Mouse (Mus musculus) gastrocnemius, postnatal 10 days (tissue): ENCODE measurements at regions not wholly inside any gene's neighbourhood (a gene's known extent, or its start where the extent isn't known, plus 50 kb on each side); places are given as distances from the start of the nearest gene placed in this dataset.
A peak's percentile ranks its signal among the peaks of the same experiment; 100 is the strongest.

Source experiments
- DNase-seq: peaks from one replicate; pipeline ENCODE4 v3.0.0; 2021; ENCODE audit warnings: mixed read lengths

DNA sequence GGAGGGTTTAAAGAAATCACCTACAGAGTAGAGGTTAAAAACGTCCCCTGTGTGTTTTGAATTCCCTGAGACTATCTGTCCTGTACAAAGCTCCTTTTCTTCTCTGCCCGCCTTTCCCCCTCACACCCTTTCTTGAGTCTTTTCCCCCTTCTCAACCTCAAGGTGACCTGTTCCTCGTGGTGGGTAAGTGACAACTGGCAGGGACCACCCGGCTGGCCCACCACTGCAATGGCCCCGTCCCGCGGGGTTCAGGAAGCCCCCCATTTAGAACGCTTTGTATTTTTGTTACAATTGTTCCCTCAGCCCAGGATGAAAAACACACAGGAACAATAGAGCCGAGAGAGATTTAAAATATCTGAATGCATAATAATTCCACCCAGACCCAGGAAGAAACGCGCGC lies 272.9 kb upstream of the Sox2 start:
- no peak for DNase-seq

DNA sequence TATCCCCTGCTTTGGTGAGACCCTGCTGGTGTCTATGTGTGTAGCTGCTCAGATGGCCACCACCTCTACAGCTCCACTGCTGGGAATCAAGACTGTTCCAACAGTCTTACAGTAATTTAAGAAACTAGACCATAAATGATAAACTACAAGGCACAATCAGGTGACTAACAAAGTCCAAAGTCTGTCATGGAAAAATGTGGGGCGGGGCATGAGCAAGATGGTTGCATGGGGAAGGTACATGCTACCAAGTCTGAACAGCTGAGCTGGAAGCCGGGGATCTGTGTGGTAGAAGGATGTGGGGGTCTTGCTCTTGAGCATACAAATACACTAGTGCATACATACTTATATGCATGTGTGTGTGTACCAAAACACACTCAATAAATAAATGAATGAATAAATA lies 278.8 kb upstream of the Sox2 start:
- DNase-seq: no peak

DNA sequence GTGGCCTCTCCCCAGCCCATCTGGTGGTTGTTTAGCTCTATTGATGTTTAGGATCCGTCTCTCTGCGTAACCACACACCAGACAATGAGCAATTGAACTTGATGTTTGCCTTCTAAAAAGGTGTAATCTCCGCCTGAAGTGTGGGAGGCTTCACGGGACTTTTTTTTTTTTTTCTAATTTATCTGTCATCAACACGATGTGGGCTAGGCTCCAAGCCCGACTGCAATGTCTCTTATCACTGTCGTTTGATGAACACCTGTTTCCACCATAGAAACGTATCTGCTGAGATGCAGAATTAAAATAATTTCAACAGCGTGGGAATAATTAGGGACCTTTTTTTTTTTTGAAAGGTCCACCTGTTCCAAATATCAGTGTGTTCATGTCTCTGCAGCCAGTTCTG lies 257.0 kb upstream of the Dnajc19 start:
- DNase-seq: no peak

DNA sequence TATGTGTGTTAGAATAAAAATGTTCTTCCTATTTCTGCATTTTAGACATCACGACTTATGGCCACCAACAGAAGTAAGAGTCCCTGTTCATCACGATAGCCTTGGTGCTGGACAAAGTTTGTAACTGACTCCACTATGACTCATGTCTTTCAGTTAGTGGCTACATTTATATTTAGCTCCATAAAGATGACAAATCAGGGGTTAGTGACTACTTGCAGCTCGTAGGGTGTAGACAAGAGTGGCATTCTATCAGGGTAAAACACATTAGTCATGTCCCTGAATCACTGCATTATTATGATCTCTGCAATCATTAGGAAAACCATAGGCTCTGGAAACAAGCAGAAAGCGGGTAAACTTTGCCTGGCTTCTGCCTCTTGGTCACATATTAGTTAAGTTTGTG lies 252.4 kb upstream of the Dnajc19 start:
- no peak for DNase-seq

DNA sequence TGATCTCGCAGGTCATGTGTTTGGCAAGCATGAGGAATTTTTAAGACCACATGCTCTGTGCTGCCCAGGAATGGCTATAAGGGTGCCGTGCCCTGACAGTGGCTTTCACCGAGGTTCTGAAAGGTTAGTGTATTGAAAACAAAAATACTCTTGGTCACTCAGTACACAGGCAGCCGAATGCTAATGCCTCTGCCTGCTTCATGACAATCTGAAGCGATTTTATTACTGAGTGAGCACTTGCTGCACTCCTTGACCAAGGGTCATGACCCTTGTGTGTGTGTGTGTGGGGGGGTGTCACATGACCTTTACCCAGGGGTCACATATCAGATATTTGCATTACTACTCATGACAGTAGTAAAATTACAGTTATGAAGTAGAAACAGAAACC lies 250.8 kb upstream of the Dnajc19 start:
- no peak for DNase-seq

DNA sequence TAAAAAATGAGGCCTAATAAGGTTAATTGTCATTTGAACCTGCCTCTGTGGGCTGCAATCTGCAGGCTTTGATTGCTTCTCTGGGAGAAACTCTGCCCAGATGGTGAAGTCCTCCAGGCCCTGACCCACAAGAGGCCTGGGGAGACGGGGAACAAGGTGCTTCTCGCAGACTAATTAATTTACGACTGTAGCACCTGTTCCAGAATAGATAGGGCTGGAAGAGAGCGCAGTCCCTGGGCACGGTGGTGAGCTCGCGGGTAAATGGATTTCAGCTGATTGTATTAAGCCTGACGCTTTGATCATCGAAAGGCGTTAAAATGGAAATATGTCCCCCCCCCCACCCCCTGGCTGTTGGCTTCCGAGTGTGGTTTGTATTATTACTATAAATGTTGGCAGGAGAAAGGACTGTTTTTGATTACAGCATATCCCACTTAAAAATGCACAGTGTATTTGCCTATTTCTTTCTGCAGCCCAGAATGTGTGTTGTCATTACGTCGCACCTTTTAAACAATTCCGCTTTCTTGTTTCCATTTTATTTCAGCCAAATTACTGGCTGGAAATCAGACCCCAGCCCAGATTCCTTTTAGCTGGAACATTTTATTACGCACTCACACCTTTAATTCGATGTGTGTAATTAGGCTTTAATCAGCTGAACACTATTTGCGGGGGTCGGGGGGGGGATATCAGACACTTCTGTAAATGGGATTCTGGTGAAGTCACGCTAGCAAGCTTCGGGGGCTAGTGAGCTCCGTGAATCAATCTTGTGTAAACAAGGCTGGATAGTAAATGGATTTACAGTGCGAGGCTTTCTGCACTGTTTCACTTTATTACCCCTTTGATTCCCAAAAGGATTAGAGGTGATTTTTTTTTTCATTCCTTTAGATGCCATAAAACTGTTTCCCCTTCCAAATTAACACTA lies 250.1 kb upstream of the Dnajc19 start:
- no peak for DNase-seq

DNA sequence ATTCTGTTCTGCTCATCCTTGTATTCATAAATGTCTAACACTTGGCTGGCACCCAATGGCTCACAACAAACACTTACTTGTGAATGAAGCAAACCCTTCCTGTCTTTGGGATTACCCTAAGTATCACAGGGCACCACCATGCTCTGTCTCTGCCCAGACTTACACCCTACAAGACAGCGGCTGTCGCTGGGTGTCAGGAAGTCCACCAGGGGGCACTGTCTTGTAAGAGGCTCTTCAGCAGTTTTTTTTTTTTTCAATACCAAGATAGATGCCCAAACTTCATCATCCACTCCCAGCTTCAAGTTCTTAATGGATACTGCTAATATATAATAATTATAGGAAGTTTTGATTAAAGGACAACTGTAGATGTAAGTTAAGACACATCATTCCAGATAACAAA lies 247.7 kb upstream of the Dnajc19 start:
- peak; percentile 48 for DNase-seq

DNA sequence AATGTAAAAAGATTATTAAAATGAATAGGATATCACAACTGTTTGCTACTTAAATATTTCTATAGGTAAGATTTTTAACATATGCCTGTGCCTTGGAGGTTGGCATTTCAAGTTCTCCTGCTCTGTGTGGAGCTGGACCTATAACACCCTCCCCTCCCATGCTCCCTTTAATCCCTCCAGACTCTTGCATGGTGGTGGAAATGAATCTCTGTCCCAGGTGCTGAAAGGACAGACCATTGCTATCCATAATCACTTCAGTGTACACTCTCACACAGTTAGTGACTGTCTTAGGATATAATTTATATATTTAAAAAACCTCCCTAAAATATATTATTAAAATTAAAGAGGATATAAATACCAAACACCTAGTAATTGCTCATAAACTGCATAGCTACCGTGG lies 244.5 kb upstream of the Dnajc19 start:
- DNase-seq: no peak

DNA sequence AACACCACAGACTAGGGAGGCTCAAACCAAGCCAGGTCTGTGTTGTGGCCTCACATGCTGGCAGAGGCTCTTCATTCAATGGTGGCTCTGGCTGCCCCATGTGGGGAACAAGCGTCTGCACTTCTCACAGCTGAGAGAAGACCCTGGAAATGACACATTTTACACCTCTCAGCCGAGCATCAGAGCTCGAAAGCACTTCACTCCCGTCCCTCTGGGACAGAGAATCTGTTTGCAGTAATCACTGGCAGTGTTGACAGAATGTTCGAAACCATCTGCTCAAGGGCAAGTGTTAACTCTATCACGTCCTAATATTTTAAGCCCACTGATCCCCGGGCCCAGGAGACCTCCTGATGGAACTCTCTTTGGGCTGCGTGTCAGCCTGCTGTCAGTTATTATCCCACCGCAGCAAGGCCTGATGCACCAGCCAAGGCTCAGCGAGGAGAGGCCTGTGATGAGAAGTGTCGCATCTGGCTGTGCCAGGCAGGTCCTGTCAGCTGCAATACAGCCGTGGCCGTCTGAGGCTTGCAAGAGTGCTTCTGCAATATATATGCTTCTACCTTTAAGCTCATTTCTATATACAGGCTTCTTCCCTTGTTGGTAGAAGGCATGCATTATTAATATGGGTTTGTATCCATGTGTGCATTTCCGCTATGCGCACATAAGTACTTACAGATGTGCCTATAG lies 241.5 kb upstream of the Dnajc19 start:
- no peak for DNase-seq

DNA sequence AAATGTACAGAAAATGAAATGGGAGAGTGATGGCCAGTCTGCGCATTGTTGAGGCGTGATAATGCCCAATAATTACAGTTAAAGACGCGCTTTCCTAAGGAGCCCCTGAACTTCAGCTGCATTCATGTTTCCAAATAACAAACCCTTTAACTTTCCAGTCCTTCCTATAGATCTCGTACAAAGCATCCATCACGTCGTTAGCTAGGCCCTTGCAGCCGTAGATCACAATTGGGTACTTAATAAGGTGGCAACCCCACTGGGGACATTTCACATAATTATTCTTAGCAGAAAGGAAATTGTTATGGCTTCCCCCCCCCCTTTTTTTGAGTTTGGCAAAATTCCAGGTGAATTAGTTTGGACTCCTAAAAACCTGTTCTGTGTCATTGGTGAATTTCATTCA lies 233.7 kb upstream of the Dnajc19 start:
- DNase-seq: no peak

DNA sequence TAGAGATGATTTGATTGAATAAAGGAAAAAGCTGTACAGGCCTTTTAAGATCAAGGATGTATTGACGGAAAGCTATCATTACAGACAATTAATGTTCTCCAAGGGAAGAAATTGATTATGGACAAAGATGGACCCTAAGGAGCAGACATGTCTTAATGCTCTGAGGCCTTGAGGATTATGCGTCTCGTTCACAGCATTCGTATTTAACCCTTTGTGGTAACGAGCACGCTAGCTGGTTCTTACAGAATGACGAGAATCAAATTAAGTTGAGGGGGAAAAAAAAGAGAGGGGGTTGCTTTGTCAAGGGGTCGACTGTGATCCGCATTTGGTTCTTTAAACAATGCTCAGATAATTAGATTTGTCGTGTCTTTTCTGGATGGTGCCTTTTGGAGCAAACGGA lies 233.3 kb upstream of the Dnajc19 start:
- DNase-seq: no peak

DNA sequence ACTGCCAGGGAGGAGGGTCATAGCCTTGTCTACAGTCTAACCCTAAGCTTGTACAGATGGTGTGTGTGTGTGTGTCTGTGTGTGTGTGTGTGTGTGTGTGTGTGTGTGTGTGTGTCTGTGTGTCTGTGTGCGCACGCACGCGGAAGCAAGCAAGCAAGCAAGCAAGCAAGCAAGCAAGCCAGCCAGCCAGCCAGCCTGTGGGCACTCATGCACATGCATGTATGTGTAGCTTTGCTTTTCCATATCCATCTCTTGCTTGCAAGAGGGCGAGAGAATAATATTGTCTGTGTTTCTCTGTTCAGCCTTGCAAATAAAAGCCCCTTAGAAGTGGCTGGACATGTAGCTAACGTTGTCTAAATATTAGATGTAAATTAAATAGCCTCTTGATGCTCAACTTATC lies 230.8 kb upstream of the Dnajc19 start:
- no peak for DNase-seq

DNA sequence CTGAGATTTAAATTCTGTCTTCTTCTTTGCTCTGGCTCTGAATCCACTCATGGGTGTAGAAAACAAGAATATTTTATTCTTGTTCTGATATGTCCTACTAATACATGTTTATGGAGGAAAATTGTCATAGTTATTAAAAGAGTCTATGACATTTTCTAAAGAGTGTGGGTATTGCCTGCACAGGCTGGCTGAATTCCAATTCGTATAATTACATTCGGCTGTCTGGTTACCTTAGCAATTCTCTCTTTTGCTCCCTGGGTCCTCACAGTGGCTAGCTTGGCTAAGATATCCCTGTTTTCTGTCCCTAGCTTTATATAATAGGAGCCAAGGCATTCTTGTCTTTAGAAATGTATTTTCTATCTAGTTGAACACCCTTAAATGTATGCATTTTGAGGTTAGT lies 218.5 kb upstream of the Dnajc19 start:
- DNase-seq: no peak

DNA sequence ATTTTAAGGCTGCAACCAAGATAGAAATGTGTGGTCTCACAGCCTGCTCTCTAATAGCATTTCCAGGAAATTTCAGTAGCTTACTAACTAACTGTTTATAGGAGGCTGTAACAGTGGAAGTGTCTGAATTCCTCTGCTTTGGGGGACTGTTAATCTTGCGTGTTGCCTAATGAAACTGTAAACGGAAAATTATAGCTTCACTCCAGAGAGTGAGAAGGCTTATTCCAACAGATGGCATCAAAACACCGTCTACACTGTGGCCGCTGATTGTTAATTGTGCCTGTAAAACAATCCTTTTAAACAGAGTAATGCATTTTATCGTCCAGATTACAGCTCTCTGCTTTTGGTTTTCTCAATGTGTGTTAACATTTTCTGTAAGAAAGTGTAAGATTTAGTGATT lies 206.7 kb upstream of the Dnajc19 start:
- no peak for DNase-seq

DNA sequence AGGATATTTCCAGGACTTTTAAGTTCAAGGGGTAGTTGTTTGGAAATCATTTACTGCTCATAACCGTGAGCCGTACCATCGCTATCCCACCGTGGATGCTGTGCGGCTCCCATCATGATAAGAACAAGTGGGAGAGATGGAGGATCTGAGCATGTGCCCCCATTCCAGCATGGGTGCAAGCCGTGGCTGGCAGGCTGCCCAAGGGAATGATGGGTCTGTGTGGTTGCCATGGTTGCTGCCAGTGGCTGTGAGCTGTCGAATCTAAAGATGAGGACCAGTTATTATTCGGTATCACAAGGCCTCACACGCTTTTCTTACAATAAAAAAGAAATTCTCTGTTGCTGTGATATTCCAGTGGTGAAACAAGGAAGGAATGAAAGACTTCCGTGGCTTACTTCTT lies 189.0 kb upstream of the Dnajc19 start:
- DNase-seq: no peak

DNA sequence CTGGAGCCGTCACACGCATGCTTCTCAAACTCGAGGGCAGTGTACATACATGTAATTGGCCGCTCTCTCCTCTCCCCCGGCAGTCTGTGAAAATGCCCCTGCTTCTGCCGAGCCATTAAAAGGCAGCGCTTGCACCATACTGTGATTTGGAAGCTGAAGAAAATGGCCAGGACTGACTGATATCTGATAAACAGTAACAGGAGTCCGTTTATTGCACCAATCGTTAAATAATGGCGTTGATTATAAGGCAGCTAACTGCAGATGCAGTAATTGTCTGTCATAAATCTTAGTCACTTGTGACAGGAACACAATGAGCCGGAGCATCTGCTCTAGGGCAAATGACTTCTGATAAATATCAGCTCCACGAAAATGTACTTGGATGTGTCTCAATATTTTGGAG lies 185.3 kb upstream of the Dnajc19 start:
- DNase-seq: no peak

DNA sequence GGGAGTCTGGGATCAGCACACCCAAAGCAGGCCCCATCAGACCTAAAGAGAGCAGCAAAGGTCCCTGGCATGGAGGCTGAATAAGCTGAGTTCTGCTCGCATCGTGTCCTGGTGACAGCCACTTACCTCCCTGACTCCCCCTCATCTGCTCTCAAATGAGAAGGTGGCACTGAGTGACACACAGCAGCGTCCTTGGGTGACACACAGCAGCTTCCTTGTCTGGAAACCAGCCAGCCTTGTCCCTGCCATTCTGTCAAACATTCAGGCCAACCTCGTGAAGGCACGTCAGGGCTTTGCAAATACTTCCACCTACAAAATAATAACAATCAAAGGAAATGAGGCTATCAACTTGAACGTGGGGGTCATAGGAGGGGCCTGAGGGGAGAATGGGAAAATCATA lies 183.7 kb upstream of the Dnajc19 start:
- DNase-seq: no peak

DNA sequence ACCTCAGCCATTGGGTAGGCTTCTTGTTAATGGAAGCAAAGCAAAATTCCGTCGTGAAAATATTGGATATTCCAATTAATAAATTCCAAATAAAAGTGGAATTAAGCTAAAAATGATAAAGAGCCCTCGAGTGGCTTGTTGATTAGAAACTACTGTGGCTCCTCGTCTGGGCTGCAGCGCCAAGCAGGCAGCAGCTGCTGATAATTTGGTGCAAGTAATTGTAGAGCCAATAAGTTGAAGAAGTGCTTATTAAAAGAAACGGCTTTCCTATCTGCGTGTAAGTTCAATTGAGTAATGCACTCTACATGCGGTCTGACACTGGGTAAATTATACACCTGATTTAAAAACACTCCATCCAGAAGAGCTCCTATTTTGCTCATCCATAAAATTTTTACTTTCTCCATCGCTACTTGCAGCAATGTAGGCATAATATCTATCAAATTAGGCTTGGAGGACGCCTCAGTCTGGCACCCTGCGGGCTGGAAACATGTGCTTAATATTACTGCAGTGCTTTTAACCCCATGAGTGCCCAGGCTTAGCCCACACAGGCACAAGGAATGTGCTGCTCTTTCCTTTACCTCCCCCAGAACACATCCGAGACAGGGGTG lies 171.7 kb upstream of the Dnajc19 start:
- no peak for DNase-seq

DNA sequence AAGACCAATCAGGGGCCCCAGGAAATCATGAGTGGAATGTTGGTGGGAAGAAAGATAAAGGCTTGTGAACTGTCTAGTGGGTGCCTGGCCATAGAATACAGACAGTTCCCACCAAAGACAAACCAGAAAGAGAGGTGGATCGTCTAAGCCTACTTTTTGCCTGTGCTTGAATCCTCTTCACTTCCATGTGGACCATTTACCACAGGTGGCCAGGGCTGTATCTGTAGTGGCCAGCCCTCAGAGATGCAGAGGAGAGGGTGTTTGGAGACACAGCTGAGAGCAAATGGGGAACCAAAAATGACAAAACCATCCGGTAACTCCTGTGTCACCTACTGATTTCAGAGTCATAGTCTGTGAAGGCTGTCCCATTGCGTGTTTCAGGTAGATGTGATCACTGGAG lies 161.0 kb upstream of the Dnajc19 start:
- no peak for DNase-seq

DNA sequence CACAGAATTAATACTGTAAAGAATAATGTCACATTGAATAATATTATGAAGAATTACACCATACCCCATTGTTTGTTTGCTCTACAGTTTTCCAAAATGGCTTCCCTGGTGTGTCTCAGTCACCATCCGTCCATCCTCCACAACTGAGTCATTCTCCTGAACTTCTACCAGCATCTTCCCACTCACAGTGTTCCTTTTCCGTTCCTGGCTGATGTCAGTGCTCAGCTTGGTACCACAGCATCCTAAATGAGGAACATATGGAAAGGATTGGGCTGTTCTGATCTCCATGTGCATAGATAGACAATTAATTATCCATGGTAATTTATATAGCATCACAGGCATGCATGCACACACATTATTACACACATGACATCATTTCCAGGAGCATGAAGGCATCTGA lies 158.9 kb upstream of the Dnajc19 start:
- DNase-seq: no peak

DNA sequence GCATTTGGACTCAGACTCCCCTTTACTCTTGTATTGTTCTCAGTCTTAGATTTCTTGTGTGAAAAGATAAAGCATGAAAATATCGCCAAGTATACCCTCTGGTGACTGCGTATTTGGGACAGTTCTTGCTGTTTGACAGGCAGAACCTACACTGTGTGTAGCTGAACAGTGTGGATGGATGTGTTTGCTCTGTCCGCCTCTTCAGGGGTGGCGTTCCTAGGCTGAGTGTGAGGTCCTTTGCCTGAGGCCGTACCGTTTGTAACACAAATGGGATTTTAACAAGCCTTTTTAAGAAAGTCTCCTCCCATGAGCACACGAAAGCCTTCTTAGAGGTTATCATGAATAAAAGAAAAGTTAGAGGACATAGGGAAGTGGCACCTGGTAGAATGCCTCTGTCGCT lies 153.3 kb upstream of the Dnajc19 start:
- DNase-seq: no peak

DNA sequence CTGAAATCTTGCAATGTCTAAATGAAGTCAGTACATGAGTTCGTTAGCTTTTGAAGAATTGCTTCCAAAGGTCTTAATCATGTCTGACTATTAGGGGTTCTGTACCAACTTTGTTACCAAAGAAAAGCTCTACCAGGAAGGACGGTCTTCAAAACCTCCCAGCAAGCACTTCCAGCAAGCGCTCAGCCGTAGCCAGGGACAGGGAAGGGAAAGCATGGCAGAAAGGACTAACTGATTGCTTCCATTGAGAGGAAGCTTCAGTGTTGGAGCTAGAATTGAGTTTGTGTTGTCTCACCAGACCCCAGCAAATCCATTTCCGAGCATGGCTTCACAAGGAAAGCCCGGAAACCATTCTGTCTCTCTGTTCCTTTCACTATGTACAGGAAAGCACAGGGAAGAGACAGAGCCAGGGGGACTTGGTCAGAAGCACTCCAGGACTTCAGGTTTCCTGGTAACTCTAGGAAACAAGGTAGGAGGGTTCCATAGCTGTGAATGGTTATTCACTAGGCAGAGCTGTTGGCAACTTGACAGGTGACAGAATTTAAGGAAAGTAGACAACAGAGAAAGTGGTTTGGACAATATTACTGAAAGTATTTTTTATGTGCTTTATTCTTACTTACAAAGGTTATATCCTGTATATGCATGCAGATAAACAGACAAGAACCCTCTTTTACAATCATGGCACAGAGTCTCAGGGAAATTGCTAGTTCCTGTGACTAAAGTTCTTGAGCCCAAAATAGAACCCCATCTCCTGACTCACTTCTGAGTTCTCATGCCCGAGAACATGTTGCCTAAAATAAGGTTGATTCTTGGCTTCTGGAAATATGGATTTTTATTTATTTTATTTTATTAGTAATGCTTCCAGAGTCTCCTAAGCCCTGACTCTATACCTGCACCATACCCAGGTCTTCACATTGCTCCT lies 151.5 kb upstream of the Dnajc19 start:
- no peak for DNase-seq
